Mouse (Mus musculus) liver, adult 2 months (tissue): ENCODE measurements around the gene Yif1b.

Experiments
- CTCF ChIP-seq: fragments of 200-500 bp; IDR thresholded peaks from 2 replicates; pipeline ENCODE4 v1.5.1; 2011; ENCODE audit warnings: low read depth, low read length, control low read depth
- POLR2A ChIP-seq: fragments of 200-500 bp; IDR thresholded peaks from 2 replicates; pipeline ENCODE4 v1.6.1; 2011; ENCODE audit warnings: low read length, control low read depth; ENCODE audit not compliant: insufficient read depth; ENCODE audit errors: extremely low read depth

DNA sequence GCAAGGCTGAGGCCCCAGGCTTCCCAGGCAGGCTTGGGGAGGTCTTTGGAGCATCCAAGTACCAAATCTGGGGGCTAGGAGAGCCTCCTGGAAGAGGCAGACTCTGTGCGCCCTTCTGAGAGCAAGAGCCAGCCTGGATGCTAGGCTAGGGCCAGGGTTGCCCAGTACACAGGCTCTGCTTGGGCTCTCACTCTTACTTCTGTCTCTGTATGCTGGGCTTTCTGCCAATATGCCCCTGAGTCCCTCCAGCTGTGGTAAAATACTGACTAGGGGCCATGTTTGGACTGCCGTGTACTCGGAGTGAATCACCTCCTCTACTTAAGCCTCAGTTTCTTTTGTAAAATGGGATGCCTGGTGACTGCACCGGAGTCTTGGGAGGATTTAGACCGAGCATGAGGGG, 7.9 kb downstream of the Yif1b start:
- TF ChIP-seq CTCF (no peak), POLR2A (no peak)
